Mouse (Mus musculus): Measurements from ENCODE around the gene Gm49354.

Gene Gm49354

GRCm38 (mm10) chr13:59782145-59782544 is at the start of gene Gm49354:
TSS of gene Gm49354 (minus strand) at chr13:59782245.
- DNase-seq (ENCODE audit: low read depth, low spot score) = no peak

DNA sequence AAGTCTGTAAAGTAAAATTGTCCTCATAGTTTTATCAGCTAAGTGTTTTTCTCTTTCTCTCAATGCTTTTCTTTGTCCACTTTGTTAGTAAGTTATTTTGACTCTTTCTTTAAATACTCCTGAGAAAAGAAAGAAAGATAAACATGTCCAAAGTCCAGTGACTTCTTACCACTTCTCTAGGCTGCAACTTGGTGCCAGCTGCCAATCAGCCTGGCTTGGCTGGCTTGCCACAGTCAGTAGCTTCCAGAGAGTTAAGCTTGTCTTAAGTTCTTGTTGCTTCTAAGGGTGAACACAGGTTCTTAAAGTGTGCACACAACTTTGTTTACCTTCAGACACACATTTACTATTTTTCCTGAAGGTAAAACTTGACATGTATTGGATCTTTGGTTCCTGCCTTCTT is 43.9 kb upstream of the Gm49354 start:
- no peak for DNase-seq (ENCODE audit: low read depth, low spot score)

DNA sequence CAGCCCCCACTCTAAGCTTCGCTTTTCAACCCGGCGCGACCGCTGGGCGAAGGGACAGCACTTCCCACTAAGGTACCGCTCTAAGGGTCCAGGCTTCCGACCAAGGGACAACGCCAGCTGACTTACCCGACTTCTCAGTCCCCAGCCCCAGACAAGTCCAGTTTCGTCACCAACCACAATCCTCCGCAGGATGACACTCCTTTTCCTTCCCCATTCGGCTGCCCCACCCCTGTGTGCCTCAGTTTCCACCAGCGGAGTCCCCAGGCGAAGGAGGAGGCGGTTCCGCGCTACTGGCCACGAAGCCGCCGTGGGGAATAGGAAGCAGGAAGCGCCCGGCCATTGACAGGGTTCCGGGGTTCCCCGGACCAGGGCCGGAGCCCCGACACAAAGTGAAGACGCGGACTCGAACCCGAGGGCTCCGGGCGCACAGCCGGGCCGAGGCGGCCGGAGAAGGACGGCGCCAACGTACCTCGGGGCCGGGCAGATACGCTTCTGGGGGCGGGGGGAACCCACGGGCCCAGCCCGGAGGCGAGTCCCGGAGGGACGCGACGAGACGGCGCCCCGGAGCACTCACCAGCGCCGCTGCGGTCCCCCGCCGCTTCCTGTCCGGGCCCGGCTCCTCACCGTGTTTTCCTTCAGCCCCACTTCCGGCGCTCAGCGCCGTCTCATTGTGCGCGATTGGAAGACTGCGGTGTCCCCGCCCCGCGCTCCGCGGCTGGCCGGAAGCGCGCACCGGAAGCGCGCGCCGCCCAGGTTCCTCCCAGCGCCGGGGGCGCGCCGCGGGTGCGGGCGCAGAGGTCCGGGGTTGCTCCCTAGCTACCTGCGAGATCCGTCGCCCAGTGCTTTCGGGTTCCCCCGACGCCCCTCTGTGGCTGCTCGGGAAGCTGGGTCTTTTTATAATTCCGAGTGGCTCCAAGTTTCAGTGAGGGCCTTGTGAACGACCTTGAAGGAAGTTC is 40.7 kb upstream of the Gm49354 start, which contains the start of gene Tut7:
Gene Tut7, minus strand, starts transcription at position 641 of the 956 bp plus-strand sequence.
- DNase-seq (ENCODE audit: low read depth, low spot score) = peak; percentile 89

GRCm38 (mm10) chr13:59820836-59821235 is 38.8 kb upstream of the Gm49354 start:
- DNase-seq (ENCODE audit: low read depth, low spot score) = no peak

DNA sequence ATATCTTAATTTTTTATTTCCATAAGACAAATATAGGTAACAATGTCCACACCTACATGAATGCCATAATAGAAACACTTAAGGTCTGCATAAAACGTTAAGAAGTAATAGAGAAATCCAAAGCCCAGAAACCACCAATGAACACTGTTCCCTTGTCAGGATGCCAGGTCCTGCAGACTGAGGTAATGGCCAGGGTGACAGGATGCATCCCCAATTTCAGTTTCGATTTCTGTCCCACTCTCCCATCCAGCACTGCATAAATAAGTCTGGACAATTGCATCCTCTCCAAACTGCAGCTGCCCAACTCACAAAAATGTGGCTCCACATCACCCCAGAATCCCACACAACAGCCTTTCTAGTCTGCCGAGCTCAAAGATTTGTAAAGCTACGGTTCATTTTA is 38.1 kb upstream of the Gm49354 start:
- DNase-seq (ENCODE audit: low read depth, low spot score) = peak; percentile 58

GRCm38 (mm10) chr13:59817352-59817751 is 35.3 kb upstream of the Gm49354 start:
- DNase-seq (ENCODE audit: low read depth, low spot score) = no peak

GRCm38 (mm10) chr13:59814109-59814591 is 32.1 kb upstream of the Gm49354 start:
- no peak for DNase-seq (ENCODE audit: low read depth, low spot score)

- no peak for DNase-seq (ENCODE audit: low read depth, low spot score)
Observed at GRCm38 (mm10) chr13:59811581-59811980, 29.5 kb upstream of the Gm49354 start.

- no peak for DNase-seq (ENCODE audit: low read depth, low spot score)
Observed at GRCm38 (mm10) chr13:59801000-59801399, 19.0 kb upstream of the Gm49354 start.

GRCm38 (mm10) chr13:59800077-59800476 is 18.0 kb upstream of the Gm49354 start:
- no peak for DNase-seq (ENCODE audit: low read depth, low spot score)

DNA sequence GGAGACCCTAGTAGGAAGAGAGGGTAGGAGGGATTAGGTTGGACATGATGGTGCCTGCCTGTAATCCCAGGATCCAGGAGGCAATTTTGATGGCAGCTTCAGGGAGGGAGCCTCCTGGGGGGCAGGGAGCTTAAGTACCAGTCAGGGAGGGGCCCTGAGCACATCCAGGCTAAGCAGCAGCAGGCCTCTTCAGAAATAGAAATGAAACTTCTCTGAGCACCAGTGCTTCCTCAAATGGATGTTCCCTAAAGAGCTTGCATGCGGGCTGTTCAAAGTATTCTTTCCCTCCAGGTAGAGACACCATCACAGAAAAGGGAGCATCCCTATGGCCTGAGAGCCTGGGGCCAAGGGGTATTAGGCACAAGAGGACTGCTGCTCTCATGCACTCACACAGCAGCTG is 16.3 kb upstream of the Gm49354 start:
- DNase-seq (ENCODE audit: low read depth, low spot score) = no peak

GRCm38 (mm10) chr13:59796466-59796848 is 14.4 kb upstream of the Gm49354 start:
- DNase-seq (ENCODE audit: low read depth, low spot score) = no peak

DNA sequence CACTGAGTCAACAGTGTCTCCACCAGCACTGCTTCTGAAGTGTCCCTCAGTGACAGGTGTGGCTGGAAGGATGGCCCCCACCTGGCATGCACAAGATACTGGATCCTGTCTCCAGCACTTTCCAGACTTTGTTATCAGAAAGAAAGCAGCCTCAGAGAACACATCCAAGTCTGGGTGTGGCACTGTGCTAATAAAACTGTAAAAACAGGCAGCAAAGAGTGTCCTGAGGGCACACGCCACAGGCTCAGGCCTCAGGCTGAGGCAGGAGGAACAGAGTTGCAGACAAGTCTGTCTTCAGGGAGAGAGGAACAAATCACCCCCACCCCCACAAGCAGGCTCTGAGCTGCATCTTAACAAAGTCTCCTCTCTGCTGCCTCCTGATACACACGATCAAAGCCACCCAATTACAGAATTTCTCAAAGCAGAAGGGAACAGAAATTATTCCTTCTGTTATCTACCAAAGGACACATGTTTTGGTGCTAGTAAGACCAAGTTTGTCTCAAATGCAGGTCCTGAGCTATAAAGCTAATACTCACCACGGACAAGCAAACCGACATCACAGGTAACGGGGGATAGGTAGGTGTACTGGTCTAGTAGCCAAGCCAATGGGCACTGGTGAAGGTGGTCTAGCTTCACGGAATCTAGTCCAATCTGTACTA is 13.9 kb upstream of the Gm49354 start:
- no peak for DNase-seq (ENCODE audit: low read depth, low spot score)

- no peak for DNase-seq (ENCODE audit: low read depth, low spot score)
Observed at GRCm38 (mm10) chr13:59794786-59795185, 12.7 kb upstream of the Gm49354 start.

- peak; percentile 9 for DNase-seq (ENCODE audit: low read depth, low spot score)
Observed at GRCm38 (mm10) chr13:59779744-59780264, 2.2 kb downstream of the Gm49354 start.

- DNase-seq (ENCODE audit: low read depth, low spot score) = peak; percentile 31
Observed at GRCm38 (mm10) chr13:59779213-59779612, 2.8 kb downstream of the Gm49354 start.

DNA sequence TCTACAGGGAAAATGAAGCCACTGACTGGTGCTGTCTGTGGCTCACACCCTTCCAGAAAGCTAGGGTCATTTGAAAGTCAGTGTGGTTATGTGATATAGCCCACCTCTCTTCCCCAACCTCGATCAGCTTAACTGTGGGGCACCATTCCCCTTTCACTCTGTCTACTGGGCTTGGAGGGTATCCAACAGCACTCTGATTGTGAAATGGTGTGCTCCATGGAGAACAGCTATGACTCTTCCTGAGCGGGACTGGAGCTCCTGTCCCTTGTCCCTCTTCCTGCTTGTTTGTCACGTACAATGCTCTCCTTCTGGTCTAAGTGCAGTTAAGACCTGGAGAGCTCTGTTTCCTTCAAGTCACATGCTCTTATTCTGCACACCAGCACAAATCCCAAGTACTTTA is 6.9 kb downstream of the Gm49354 start:
- DNase-seq (ENCODE audit: low read depth, low spot score) = no peak

GRCm38 (mm10) chr13:59771257-59771656 is 10.8 kb downstream of the Gm49354 start:
- DNase-seq (ENCODE audit: low read depth, low spot score) = peak; percentile 46

GRCm38 (mm10) chr13:59770847-59771246 is 11.2 kb downstream of the Gm49354 start:
- peak; percentile 16 for DNase-seq (ENCODE audit: low read depth, low spot score)

- peak; percentile 83 for DNase-seq (ENCODE audit: low read depth, low spot score)
Observed at GRCm38 (mm10) chr13:59770164-59770562, 11.9 kb downstream of the Gm49354 start.

DNA sequence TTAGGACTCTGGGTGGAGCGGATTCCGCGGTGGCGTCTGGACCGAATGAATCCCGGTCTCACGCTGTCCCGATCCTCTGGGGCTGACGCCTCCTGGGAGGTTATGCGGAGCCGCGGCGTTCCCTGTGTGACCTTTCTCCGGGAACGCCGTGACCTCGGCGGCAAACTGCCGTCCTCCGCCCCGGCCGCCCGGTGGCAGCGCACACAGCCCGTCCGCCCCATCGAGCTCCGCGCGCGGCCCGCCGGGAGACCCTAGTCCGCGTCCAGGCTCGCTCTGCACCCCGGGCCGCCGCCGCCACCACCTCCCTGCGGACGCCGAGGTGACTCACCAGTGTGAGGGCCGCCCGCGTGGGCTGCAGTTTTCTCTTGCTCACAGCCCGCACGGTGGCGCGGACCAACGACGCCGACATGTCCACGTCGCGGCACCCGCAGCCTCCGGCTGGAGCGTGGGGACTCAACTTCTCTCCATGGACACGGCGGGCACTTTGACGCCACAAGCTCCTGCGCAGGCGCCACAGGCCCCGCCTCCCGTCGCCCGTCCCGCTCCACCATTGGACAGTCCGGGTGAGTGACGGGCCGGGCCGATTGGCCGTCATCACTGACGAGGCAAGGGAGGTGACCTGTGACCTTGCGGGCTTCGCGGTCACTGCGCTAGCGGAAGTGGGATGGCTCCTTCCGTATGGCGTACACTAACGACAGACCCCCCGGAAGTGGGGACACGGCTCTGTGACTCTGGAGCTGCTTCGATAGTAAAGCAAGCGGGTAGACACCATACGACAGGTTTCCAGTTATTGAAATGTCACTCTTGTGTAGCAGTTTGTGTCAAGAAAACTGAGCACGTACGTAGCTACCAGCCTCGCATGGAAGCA is 12.5 kb downstream of the Gm49354 start, which contains the start of gene Isca1:
Gene Isca1, minus strand, starts transcription at position 515 of the 868 bp plus-strand sequence.
- peak; percentile 94 for DNase-seq (ENCODE audit: low read depth, low spot score)
